Mouse (Mus musculus) thymus, postnatal 0 days (tissue): ENCODE results near the gene Palld. TPM values are rescaled to one million over a fixed set of nuclear protein-coding genes. Genes with fewer than 3 reads are reported as not detected.

Experiments used
- DNase-seq: peaks from one replicate; pipeline ENCODE4 v3.0.0-alpha.2; 2015; ENCODE audit warnings: low spot score
- polyA plus RNA-seq: library from polyadenylated mRNA; unstranded; fragments of >200 nt; fragmentation: Nextera tagmentation; extraction: Ambion mirVana; gene quantifications from 2 replicates; pipeline ENCODE4 v1.2.1, GENCODE M21; 2015

The Palld gene
- polyA plus RNA-seq, 1 experiment from 2014 or later, result 28.5 TPM

DNA sequence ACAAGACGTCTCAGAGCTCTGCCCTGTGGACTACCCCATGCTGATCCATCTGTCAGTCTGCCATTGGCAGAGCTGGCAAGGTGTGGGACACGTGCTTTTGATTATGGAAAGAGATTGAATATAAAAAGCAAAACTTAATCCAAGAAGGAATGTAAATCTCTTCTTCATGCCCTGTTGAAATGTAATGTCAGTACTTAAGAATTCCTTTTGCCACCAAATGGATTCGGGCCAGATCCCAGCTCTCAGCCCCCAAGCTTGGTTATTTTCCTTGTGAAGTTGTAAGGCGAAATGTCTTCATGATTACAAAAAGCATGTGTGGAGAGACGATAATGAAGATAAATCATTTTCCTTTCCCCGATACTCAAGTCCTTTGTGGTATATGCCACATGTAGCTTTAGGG, 126.6 kb downstream of the Palld start:
- DNase-seq, result no peak

DNA sequence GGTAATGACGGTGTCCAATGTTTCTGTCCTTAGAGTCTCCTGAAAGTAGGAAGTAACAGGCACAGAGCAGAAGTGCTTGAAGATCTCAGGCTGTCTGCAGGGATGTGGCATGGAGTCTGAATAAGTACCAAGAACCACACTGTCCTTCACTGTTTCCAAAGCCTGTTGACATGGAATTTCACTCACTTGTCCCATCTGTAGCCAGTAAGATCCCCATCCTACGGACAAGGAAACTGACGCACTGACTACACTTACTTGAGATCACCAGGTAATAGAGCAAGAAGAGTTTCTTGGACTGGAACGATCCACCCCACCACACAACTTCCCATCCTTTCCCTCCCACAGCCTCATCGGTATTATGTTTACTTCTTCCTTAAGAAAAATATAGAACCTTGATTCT, 128.3 kb downstream of the Palld start:
- no peak for DNase-seq

DNA sequence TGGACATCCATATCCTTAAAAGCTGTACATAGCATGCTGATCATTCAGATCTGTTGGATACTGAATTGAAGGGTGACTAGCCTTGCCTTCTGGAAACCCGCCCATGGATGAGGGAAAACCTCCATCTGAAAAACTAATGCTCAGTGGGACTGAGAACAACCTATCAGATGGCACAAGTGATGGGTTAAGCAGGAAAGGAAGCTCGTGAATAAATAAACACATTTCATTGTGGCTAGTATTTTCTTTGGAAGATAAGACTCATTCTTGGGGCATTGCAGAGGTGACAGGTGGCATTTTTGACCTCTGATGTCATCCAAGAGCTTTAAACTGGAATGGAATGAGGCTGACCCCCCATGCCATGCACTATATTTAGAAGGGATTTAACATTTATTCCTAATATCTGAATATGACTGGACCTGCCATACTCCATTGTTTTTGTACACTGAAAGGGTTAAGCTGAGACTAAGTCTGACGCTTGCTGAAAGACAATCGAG, 128.8 kb downstream of the Palld start:
- no peak for DNase-seq

DNA sequence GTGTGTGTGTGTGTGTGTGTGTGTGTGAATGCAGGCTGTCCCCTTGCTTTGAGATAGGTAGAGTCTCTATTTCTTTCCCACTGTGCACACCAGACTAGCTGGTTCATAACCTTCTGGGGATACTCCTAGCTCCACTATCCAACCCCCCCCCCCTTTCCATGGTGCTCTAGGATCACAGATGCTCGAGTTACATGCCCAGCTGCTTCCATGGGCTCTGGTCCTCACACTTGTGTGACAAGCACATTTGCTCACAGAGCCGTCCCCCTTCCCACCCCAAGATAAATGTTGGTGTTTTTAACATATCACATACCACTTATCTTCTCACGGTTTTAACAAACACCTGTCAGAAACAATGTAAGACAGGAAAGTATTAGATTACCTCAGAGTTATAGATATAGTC, 131.2 kb downstream of the Palld start:
- no peak for DNase-seq

DNA sequence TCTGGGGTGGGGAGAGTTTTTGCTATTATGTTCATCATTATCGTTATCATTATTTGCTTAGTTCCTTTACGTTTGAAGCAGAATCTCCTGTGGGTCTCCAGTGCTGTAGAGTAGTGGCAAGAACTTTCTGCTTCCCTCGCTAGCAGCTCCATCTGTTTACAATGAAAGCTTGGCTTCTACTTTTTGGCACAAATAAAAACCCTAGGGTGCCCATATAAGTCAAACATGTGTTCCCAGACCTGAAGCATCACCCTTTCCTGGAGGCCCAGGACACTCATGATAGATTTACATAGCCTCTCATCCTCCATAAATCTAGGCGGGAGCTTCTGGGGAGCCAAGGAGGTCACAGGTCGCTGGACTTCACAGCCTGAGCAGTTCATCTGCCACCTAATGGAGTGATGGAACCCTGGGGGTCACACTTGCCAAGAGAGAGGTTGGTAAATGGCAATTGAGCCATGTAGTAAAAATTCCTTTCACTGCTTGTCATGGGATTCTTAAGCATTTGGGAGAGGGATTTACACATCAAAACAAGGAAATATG, 133.1 kb downstream of the Palld start:
- DNase-seq, result no peak

GRCm38 (mm10) chr8:61760190-61760578, 142.3 kb downstream of the Palld start:
- DNase-seq, result no peak

- DNase-seq, result no peak
Measured at GRCm38 (mm10) chr8:61759327-61760189, 142.9 kb downstream of the Palld start.

- DNase-seq, result no peak
Measured at GRCm38 (mm10) chr8:61758686-61759326, 143.7 kb downstream of the Palld start.

- no peak for DNase-seq
Measured at GRCm38 (mm10) chr8:61756971-61757965, 145.2 kb downstream of the Palld start.

- no peak for DNase-seq
Measured at GRCm38 (mm10) chr8:61755186-61755585, 147.3 kb downstream of the Palld start.

GRCm38 (mm10) chr8:61747070-61747469, 155.4 kb downstream of the Palld start:
- no peak for DNase-seq

DNA sequence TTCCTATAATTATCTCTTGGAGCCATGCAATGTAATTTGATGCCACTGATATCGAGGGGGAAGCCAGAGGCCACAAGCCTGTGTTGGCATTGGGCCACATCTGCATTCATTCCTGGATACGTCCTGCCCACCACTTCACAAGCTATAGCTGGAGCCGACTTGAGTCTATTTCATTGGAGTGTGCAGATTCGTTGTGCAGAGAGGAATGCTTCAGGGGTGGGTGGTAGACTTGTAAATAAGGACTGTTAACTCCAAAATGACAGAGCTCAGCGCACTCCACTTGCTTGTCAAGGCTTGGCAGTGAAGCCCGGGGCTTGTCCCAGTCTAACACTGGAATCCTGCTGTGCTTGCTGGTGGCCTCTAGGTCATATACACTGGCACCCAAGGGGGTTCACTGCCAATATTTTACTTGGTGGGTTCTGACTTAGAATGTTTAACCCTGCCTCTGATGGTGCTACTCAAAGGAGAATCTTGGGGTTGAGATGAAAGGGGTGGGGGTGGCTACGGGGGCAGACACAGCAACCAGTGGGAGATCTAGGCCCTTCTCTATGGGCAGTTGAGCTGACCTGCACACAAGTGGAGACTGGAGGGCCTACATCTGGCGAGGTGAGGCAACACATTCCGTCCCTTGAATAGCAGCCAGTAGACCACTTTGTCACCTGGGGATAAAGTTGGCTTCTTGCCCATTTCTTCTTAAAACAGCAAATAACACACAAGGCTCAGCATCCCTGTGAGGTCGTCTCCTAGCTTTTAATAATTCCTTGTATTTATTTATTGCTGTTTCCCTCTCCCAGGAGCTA, 157.1 kb downstream of the Palld start:
- DNase-seq, result no peak

DNA sequence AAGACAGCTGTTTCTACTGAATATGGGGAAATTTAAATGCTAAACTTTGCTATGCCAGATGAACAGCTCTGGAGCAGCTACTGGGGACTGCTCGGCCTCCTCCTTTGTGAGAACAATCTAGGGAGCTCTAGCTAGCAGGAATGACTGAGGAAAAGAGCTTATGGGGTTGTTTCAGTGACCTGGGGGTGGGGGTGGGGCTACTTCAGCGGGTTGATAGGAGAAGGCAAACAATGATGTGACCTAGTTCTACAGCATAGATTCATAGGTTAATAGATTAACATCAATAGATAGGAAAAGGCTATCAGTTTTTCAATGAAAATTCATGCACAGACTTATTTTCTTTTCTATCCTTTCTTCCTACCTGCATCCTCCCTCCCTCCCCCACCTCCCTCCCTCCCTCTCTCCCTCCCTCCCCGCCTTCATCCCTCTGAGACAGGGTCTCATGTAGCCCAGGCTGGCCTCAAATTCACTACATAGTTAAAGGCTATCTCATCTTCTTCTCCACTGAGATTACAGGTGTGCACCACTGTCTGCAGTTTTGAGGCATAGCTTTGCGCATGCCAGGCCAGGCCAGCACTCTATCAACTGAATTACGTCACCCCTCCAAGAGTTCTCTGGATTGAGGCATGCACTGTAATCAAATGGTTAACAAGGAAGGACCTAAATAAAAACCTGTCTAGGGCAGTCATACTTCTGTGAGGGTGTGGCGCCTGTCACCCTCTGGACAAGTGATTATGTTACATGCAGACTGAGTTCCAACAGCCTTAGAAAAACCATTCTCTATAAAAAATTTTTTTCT, 158.5 kb downstream of the Palld start:
- DNase-seq, result no peak

DNA sequence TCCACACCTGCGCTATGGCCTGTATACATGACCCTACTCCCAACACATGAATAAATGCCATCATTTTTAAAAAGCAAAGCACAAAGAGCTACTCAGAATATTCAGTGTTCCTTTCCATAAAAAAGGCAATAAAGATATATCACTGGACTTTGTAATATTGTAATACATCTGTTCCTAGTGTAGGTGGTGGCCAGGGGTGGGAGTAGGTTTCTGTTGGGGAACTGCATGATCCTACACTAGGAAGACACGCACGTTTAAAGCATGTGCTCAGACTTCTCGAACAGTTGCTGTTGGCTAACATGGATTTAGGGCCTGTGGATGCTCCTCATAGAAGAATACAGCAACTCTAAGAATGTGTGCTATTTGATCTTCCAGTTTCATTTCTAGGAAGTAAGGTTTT, 165.0 kb downstream of the Palld start:
- no peak for DNase-seq

DNA sequence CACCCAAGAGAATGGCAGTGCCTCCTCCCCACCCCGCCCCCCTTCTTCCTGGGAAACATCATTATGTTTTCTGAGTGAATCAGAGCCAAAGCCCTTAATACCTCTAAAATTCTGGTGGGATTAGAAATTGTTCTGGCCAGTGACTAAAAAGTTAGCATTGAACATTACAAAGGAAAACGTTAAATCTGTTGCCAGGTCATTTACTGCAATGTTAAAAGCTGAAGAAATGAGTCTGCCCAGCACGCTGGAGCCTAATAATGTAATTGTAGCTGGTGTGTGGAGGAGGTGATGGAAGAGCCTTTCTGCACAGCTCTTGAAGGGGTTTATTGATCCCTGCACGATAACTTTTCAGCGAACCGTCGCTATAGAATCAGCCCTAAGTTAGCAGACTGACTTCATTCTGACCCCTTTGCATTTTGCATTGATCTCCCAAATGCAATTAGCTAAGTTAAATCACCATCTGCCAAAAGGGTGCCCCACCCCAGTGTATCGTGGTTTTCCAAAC, 165.7 kb downstream of the Palld start:
- DNase-seq, result no peak

GRCm38 (mm10) chr8:61736117-61736516, 166.4 kb downstream of the Palld start:
- DNase-seq, result no peak

DNA sequence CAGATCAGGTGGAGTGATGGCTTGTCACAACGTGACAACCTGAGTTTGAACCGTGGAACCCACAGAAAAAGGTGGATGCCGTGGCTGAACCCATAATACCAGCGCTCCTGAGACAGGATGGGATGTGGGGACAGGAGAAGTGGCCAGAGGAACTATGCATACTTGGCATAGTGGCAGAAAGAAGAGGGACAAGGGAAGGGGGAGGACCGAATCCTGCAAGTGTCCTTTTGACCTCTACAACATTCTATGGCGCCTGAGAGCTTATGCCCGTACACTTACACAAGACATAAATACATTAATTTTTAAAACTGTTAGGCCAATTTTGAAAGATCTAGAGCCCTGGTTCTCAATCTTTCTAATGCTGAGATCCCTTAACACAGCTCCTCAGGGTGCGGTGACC, 168.3 kb downstream of the Palld start:
- no peak for DNase-seq

- DNase-seq, result no peak
Measured at GRCm38 (mm10) chr8:61732184-61732583, 170.3 kb downstream of the Palld start.
